Mouse (Mus musculus) kidney, embryonic 14.5 days (tissue): ENCODE measurements at regions not wholly inside any gene's neighbourhood (a gene's known extent, or its start where the extent isn't known, plus 50 kb on each side); places are given as distances from the start of the nearest gene placed in this dataset.

ENCODE experiments used
- ATAC-seq: fragments of 200-750 bp; cut with Nextera tagmentation; 2 replicates; pipeline ENCODE4 v1.8.0; 2017; ENCODE audit warnings: moderate number of reproducible peaks, mild to moderate bottlenecking, moderate TSS enrichment, moderate library complexity; ENCODE audit not compliant: low FRiP score, low TSS enrichment
- H3K27ac ChIP-seq: fragments of 300-500 bp; sonication (generic); 2 replicates; pipeline ENCODE4 v1.5.1; 2014; ENCODE audit warnings: low read depth, mild to moderate bottlenecking, low read length, moderate library complexity, mixed read lengths
- H3K27me3 ChIP-seq: fragments of 300-500 bp; sonication (generic); 2 replicates; pipeline ENCODE4 v1.6.1; 2014; ENCODE audit warnings: mild to moderate bottlenecking, low read length; ENCODE audit not compliant: control insufficient read depth, insufficient read depth
- H3K36me3 ChIP-seq: fragments of 300-500 bp; sonication (generic); 2 replicates; pipeline ENCODE4 v1.6.1; 2014; ENCODE audit warnings: low read length, mixed read lengths; ENCODE audit not compliant: control insufficient read depth, insufficient read depth
- H3K4me1 ChIP-seq: fragments of 300-500 bp; sonication (generic); 2 replicates; pipeline ENCODE4 v1.6.1; 2014; ENCODE audit warnings: low read length, mixed read lengths; ENCODE audit not compliant: control insufficient read depth, insufficient read depth
- H3K4me2 ChIP-seq: fragments of 300-500 bp; sonication (generic); replicated peaks from 2 replicates; pipeline ENCODE4 v1.6.1; 2014; ENCODE audit warnings: low read depth, mild to moderate bottlenecking, low read length
- H3K4me3 ChIP-seq: fragments of 300-500 bp; sonication (generic); 2 replicates; pipeline ENCODE4 v1.5.1; 2014; ENCODE audit warnings: mild to moderate bottlenecking, low read length
- H3K9ac ChIP-seq: fragments of 300-500 bp; sonication (generic); 2 replicates; pipeline ENCODE4 v1.6.1; 2014; ENCODE audit warnings: low read depth, mild to moderate bottlenecking, low read length, moderate library complexity
- H3K9me3 ChIP-seq: fragments of 300-500 bp; sonication (generic); 2 replicates; pipeline ENCODE4 v1.6.1; 2016; ENCODE audit warnings: low read length; ENCODE audit not compliant: control insufficient read depth
- WGBS: fragments of 180-500 bp; shearing (Covaris S2); extraction: QIAGEN DNeasy Blood & Tissue Kit; methylation state at CpG from one replicate; pipeline ENCODE4 v1.1.7; 2014; 5-methylcytosine and 5-hydroxymethylcytosine counted together

GRCm38 (mm10) chr3:34481821-34482713, 168.1 kb upstream of the Sox2 start:
- H3K9ac ChIP-seq = no peak overlapping the region
- no peak overlapping the region for H3K27ac ChIP-seq
- no peaks in the 10 kb centered on the region for H3K27me3 ChIP-seq
- ATAC-seq = no peak
- H3K4me1 ChIP-seq = no peaks in the 10 kb centered on the region
- H3K36me3 ChIP-seq = no peaks in the 10 kb centered on the region
- H3K4me2 ChIP-seq = no peak overlapping the region
- H3K9me3 ChIP-seq = no peaks in the 10 kb centered on the region
- H3K4me3 ChIP-seq = no peak overlapping the region
- 73% methylated on average over 16 of the region's 16 CpGs for WGBS

GRCm38 (mm10) chr3:34481314-34481713, 168.9 kb upstream of the Sox2 start:
- Histone ChIP-seq H3K4me3 (no peak overlapping the region), H3K4me2 (no peak overlapping the region), H3K4me1 (no peaks in the 10 kb centered on the region), H3K9ac (no peak overlapping the region), H3K36me3 (no peaks in the 10 kb centered on the region), H3K9me3 (no peaks in the 10 kb centered on the region), H3K27me3 (no peaks in the 10 kb centered on the region), H3K27ac (no peak overlapping the region)
- WGBS = 71% methylated on average over 3 of the region's 3 CpGs
- no peak for ATAC-seq

DNA sequence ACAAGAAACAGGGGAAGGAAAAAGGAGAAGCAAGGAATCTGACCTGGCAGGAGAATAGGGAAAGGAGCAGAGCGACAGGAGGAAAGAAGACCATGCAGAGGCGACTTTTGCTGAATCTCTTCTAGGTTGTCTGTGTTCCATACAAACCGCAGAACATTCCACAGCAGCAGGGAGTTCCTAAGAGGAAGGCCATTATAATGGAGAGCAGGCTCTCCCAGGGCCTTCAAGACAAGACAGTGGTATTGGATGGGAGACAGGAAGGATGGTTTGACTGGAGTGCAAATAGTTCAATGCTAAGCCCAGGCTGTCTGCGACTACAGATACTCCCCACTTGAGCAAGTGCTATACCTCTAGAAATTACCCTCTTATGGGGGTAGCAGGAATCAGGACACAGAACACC, 176.1 kb upstream of the Sox2 start:
- Histone ChIP-seq H3K4me2 (no peak overlapping the region), H3K9me3 (no peaks in the 10 kb centered on the region), H3K36me3 (no peaks in the 10 kb centered on the region), H3K27ac (no peak overlapping the region), H3K9ac (no peak overlapping the region), H3K4me1 (no peaks in the 10 kb centered on the region), H3K27me3 (no peaks in the 10 kb centered on the region), H3K4me3 (no peak overlapping the region)
- WGBS = 57% methylated on average over 4 of the region's 4 CpGs
- ATAC-seq = no peak

DNA sequence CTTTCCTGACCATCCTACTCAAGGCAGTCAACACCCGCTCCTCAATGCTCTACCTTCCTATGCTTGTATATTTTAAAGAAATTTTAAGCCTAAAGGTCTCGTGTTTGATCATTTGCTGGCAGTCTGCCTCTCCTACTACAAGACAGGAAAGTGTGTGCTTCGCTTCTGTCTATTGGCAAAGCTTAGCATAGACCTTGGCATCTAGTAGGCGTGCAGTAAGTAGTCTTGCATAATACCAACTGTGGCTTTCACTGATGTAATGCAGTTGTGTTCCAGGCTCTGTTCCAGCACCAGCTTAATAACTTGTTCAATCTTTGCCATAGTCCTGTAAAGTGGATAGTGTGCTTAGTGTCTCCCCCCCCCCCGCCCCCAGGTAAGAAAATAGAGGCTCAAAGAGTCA, 179.5 kb upstream of the Sox2 start:
- H3K9ac ChIP-seq = no peak overlapping the region
- no peaks in the 10 kb centered on the region for H3K9me3 ChIP-seq
- no peaks in the 10 kb centered on the region for H3K27me3 ChIP-seq
- no peak for ATAC-seq
- WGBS = 83% methylated on average over 5 of the region's 5 CpGs
- no peak overlapping the region for H3K4me3 ChIP-seq
- no peaks in the 10 kb centered on the region for H3K36me3 ChIP-seq
- H3K27ac ChIP-seq = no peak overlapping the region
- no peaks in the 10 kb centered on the region for H3K4me1 ChIP-seq
- H3K4me2 ChIP-seq = no peak overlapping the region

DNA sequence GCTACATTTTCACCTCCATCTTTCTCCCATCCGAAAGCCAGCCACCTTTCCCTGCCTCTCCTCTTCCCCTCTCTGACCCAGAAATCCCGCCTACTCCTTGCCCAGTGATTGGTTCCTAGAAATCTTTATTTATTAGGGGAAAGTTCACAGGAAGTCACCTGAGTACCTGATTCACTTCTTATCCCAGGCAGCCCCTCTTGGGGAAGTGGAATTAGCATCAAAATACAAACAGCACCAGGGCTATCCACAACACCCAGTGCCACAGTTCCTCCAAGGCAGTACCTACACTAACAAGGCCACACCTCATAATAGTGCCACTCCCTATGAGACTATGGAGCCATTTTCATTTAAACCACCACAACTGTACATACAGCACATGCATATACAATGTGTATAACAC, 180.3 kb upstream of the Sox2 start:
- H3K4me2 ChIP-seq = no peak overlapping the region
- H3K36me3 ChIP-seq = no peaks in the 10 kb centered on the region
- no peak overlapping the region for H3K9ac ChIP-seq
- no peaks in the 10 kb centered on the region for H3K4me1 ChIP-seq
- 90% methylated on average over 2 of the region's 2 CpGs for WGBS
- no peak overlapping the region for H3K4me3 ChIP-seq
- no peaks in the 10 kb centered on the region for H3K27me3 ChIP-seq
- no peak overlapping the region for H3K27ac ChIP-seq
- no peak for ATAC-seq
- H3K9me3 ChIP-seq = no peaks in the 10 kb centered on the region

DNA sequence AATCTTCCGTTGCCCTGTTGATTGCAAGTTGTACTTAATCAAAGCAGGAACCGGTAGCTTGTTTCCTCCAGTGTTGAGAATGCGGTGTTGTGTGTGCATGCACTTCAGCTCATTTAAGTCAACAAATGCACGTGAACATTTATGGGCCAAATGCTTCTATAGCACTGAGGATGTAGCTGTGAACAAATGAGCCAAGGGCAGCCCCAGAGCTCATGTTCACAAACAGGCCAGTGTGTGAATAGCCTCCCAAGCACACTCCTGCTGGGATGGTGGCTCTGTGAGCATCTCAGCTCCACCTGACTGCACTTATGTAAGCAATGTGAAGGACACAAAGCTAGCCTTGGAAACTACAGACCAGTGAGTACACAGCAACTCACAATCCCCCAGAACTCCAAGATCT, 183.9 kb upstream of the Sox2 start:
- Histone ChIP-seq H3K4me1 (no peaks in the 10 kb centered on the region), H3K9me3 (no peaks in the 10 kb centered on the region), H3K36me3 (no peaks in the 10 kb centered on the region), H3K27ac (no peak overlapping the region), H3K4me2 (no peak overlapping the region), H3K27me3 (no peaks in the 10 kb centered on the region), H3K4me3 (no peak overlapping the region), H3K9ac (no peak overlapping the region)
- 45% methylated on average over 4 of the region's 4 CpGs for WGBS
- ATAC-seq = no peak

DNA sequence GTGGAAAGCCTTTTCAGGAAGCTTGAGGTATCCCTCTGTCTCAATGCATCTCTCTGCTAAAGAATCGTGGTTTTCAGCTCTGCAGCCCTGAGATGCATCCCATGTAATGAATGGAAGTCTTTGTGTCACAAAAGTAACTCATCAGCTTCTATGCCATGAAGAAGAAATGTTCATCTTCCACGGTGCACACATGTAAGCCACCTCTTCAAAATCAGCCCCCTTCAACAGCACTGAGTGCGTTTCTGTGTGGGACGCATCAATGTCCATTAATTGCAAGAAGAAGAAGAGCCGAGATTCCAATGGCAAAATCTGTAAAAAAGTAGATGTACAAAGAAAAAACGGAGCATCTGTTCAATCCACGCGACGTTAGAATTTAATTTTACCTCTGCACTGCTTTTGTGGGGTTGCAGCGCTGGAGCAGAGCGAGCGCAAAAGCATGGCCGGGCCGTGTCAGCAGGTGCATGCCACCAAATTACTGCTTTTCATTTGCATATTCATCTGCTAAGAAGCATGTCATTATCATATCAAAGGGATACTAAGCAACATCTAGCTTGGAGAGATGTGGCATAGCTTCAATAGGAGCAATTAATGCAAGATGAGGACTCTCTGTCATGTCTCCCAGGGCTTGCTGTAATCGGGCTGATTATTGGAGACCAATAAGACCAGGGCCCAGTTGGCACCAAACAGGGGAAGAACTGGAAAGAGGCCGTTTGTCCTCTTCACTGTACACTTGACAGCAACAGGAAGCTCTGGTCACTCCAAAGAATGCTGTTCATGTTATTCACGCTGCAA, 185.0 kb upstream of the Sox2 start:
- H3K4me3 ChIP-seq = no peak overlapping the region
- no peaks in the 10 kb centered on the region for H3K36me3 ChIP-seq
- no peaks in the 10 kb centered on the region for H3K4me1 ChIP-seq
- ATAC-seq = no peak
- no peaks in the 10 kb centered on the region for H3K9me3 ChIP-seq
- H3K4me2 ChIP-seq = no peak overlapping the region
- H3K27ac ChIP-seq = no peak overlapping the region
- H3K9ac ChIP-seq = no peak overlapping the region
- H3K27me3 ChIP-seq = no peaks in the 10 kb centered on the region
- 78% methylated on average over 17 of the region's 17 CpGs for WGBS

- no peaks in the 10 kb centered on the region for H3K9me3 ChIP-seq
- H3K4me1 ChIP-seq = no peaks in the 10 kb centered on the region
- no peak overlapping the region for H3K4me3 ChIP-seq
- WGBS = 73% methylated on average over 6 of the region's 6 CpGs
- H3K27ac ChIP-seq = no peak overlapping the region
- H3K27me3 ChIP-seq = no peaks in the 10 kb centered on the region
- H3K4me2 ChIP-seq = no peak overlapping the region
- H3K36me3 ChIP-seq = no peaks in the 10 kb centered on the region
- no peak for ATAC-seq
- no peak overlapping the region for H3K9ac ChIP-seq
These were observed 191.4 kb upstream of the Sox2 start for GRCm38 (mm10) chr3:34458766-34459165.

GRCm38 (mm10) chr3:34457821-34458220, 192.4 kb upstream of the Sox2 start:
- Histone ChIP-seq H3K9me3 (no peaks in the 10 kb centered on the region), H3K36me3 (no peaks in the 10 kb centered on the region), H3K27ac (no peak overlapping the region), H3K4me3 (no peak overlapping the region), H3K4me2 (no peak overlapping the region), H3K4me1 (no peaks in the 10 kb centered on the region), H3K9ac (no peak overlapping the region), H3K27me3 (no peaks in the 10 kb centered on the region)
- no peak for ATAC-seq
- WGBS = 86% methylated on average over 1 of the region's 1 CpGs
